Mouse (Mus musculus) stomach, postnatal 0 days (tissue): ENCODE data around the gene Apoc3.

ENCODE experiments used
- CTCF ChIP-seq: IDR thresholded peaks from 2 replicates; pipeline ENCODE4 v1.5.1; 2016; ENCODE audit warnings: antibody characterized with exemption, low read depth, mild to moderate bottlenecking, moderate library complexity
- EP300 ChIP-seq: optimal IDR thresholded peaks from 2 replicates; pipeline ENCODE3; 2016; ENCODE audit warnings: antibody characterized with exemption

- TF ChIP-seq CTCF: no peak
- TF ChIP-seq EP300: no peak
Observed at GRCm38 (mm10) chr9:46224945-46225660, 10.3 kb downstream of the Apoc3 start.
